Mouse (Mus musculus) adrenal gland (tissue): Measurements from ENCODE around the gene Tmem150c.

Experiments
- intact Hi-C: fragments of 180-260 bp; cut with DNase I; formaldehyde crosslinking; loops from one replicate; pipeline ENCODE4 v1.15.1; 2025
- long read RNA-seq, 2 experiments: library from polyadenylated mRNA; unstranded; transcript quantifications; one replicate each; pipeline ENCODE4 v2.0.0; 2020; ENCODE audit warnings: borderline replicate concordance in 1 of 2; ENCODE audit not compliant: insufficient replicate concordance in 1 of 2

Tmem150c gene
- long read RNA-seq, experiment 1, partial matches to known transcripts = 0 of 1 reads
- long read RNA-seq, experiment 1, other reads (novel, unspliced or antisense) = 1 of 1 reads
- long read RNA-seq, experiment 2, partial matches to known transcripts = 0 of 2 reads
- long read RNA-seq, experiment 2, other reads (novel, unspliced or antisense) = 2 of 2 reads

DNA sequence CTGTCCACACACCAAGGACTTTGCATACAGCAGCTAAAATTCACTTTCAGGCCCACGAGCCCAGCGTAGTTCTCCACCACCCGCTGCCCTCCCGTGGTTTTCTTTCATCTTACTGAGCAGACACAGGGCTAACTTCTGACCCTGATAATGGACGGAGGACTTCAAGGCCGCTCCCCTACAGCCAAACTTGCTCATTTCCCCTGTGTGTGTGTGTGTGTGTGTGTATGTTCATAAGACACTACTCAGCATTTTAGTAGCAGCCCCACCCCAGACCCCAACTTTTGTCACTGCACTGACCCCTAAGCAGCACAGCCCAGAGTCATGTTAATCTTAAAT lies at the start of gene Tmem150c:
Gene Tmem150c, minus strand, starts transcription at position 171 of the 336 bp plus-strand sequence.
- intact Hi-C loops = no loop called here

DNA sequence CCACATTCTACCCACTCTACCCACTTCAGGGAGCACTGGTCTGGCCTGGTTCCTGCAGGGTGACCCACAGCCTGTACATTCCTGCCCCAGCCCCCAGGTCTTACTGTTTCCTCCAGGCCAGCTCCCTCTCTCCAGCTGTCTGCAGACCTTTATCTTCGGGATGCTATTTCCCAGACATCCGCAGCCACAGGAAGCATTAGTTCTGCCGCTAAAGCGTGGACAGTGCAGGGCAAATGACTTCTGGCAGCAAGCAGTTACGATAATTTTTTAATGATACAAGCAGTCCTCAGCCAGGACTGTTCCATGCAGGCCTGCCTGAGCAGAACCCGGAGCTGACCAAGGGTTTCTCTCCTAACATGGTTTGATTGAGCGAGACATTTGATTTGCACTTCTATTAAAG lies 49.5 kb upstream of the Tmem150c start:
- intact Hi-C loops = no loop called here

GRCm38 (mm10) chr5:100206675-100207074 lies 47.1 kb upstream of the Tmem150c start:
- intact Hi-C loops = no loop called here

DNA sequence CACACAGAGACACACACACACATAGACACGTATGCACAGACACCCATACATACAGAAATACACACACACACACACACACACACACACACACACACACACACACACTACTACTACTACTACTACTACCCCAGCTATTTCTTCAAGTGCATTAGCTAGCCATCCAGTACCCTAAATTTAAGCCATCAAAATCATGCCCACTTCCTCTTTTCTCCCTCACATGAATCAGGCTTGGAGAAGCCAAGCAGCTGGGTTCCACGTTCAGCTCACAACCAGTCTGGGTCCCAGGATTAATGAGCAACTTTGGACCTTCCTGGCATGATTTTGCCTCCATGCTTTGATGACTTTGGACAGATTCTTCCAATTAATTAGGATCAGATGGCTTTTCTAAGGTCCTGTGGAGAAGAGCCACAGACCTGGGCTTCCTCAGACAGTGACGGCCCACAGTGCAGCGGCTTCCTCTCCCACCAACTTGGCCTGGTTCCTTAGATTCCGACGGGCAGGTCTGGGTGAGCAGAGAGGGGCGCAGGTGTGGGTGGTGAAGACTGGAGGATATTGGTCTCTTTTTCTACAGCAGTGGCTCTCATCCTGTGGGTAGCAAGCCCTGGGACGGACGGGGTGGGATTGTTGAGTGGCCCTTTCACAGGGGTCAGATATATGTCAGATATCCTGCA lies 46.0 kb upstream of the Tmem150c start:
- intact Hi-C loops = no loop called here

GRCm38 (mm10) chr5:100200805-100201204 lies 41.2 kb upstream of the Tmem150c start:
- intact Hi-C loops = no loop called here

GRCm38 (mm10) chr5:100200296-100200695 lies 40.7 kb upstream of the Tmem150c start:
- intact Hi-C loops = no loop called here

GRCm38 (mm10) chr5:100199092-100199853 lies 39.7 kb upstream of the Tmem150c start:
- intact Hi-C loops = no loop called here

GRCm38 (mm10) chr5:100197476-100197875 lies 37.9 kb upstream of the Tmem150c start:
- intact Hi-C loops = no loop called here

GRCm38 (mm10) chr5:100196854-100197431 lies 37.3 kb upstream of the Tmem150c start:
- intact Hi-C loops = no loop called here

DNA sequence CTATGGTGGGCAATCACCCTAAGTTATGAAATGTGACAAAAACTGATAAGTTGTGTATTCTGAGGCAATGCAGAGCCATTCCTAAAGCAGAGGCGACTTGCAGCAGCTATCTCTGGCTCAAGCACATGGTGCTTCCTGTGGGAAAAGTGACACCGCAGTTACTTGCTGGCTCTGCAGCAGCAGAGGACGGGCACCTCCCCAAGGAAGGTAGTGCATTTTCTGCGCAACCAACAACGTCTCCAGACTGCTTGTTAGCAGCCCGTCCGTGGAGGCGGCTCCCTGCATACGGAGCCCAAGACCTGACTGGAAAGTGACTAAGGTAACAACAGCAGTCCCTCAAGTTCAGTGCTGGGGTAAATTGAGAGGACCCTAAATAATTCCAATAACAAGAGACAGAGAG lies 36.8 kb upstream of the Tmem150c start:
- intact Hi-C loops = no loop called here

- intact Hi-C loops = no loop called here
Measured at GRCm38 (mm10) chr5:100191438-100192190, 32.0 kb upstream of the Tmem150c start.

GRCm38 (mm10) chr5:100187035-100187901 lies 27.7 kb upstream of the Tmem150c start:
- intact Hi-C loops = no loop called here

- intact Hi-C loops = no loop called here
Measured at GRCm38 (mm10) chr5:100186618-100187017, 27.0 kb upstream of the Tmem150c start.

DNA sequence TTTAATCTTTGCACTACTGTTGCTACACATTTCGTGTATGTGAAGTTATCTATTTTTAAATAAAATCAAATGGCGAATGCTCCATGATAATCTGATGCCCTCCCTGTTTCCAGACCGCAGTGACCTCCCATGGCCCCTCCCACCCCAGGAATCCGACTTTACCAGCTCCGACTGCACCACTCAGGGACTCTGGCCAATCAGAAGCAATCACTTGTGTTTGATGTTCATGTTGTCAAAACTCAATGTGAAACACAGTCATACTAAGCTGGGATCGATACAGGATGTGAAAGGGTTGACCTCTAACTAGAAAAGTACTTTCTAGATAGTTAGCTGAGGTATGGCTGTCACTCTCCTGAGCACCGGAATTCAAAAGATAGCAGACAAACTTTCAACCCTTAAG lies 26.3 kb upstream of the Tmem150c start:
- intact Hi-C loops = no loop called here

GRCm38 (mm10) chr5:100181011-100181410 lies 21.4 kb upstream of the Tmem150c start:
- intact Hi-C loops = no loop called here

- intact Hi-C loops = no loop called here
Measured at GRCm38 (mm10) chr5:100178781-100179165, 19.2 kb upstream of the Tmem150c start.

- intact Hi-C loops = no loop called here
Measured at GRCm38 (mm10) chr5:100178122-100178780, 18.6 kb upstream of the Tmem150c start.

GRCm38 (mm10) chr5:100177547-100177946 lies 17.9 kb upstream of the Tmem150c start:
- intact Hi-C loops = no loop called here

DNA sequence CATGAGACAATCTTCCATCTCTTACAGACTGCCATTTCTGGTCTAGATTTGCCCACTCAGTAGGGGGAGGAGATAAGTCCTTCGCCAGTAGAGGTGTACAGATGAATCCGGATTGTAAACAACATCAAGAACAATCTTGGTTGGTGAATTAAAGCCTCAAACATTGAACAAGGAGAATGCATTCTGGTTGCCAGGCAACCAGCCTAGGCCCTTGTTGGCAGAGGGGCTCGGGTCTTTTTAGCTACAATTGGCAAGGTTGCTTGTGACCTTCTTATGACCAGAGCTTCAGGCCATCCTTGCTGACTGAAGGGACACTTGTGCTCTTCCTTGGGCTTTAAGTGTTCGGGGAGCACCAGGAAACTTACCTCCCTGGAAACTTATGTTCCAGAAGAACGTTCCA lies 16.5 kb upstream of the Tmem150c start:
- intact Hi-C loops = no loop called here

DNA sequence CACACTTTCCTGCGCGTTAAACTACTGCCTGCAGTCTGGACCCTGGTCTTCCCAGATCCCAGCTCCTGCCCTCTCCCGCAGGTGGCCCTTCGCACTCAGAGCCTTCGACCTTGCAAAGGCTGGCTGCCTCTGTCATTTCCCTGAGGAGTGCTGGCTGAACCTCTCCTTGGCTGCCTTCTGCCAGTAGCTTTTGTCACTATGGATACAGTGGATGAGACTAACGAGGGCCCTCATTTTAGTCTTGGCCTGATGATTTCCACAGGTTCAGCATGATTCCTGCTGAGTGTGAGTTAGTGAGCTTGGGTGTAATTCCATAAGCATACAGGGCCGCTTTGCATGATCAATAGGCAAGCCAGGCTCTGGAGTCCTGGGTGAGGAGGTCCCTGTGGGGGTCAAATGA lies 16.0 kb upstream of the Tmem150c start:
- intact Hi-C loops = no loop called here
